Mouse (Mus musculus) left cerebral cortex, adult 11 months (tissue): Measurements from ENCODE around the gene Sv2b.
"Not testable (repeated sequence)": the region's sequence is repeated elsewhere in the genome, so short reads cannot be mapped to it uniquely, and the experiment has no call there.

Source experiments
- DNase-seq: peaks from one replicate; pipeline ENCODE4 v3.0.0; 2022; ENCODE audit warnings: low spot score

Sv2b gene

GRCm38 (mm10) chr7:75209221-75209641 lies 99.8 kb downstream of the Sv2b start:
- peak; percentile 39 for DNase-seq

- no peak for DNase-seq
These were observed 101.0 kb downstream of the Sv2b start for GRCm38 (mm10) chr7:75207965-75208644.

- DNase-seq = no peak
These were observed 102.4 kb downstream of the Sv2b start for GRCm38 (mm10) chr7:75206671-75207070.

GRCm38 (mm10) chr7:75205386-75205785 lies 103.7 kb downstream of the Sv2b start:
- no peak for DNase-seq

- not testable (repeated sequence) for DNase-seq
These were observed 114.2 kb downstream of the Sv2b start for GRCm38 (mm10) chr7:75194919-75195230.

GRCm38 (mm10) chr7:75194158-75194918 lies 114.7 kb downstream of the Sv2b start:
- no peak for DNase-seq

- DNase-seq = no peak
These were observed 118.9 kb downstream of the Sv2b start for GRCm38 (mm10) chr7:75190192-75190591.

- no peak for DNase-seq
These were observed 134.0 kb downstream of the Sv2b start for GRCm38 (mm10) chr7:75175042-75175441.

- DNase-seq = no peak
These were observed 141.6 kb downstream of the Sv2b start for GRCm38 (mm10) chr7:75167481-75167880.

GRCm38 (mm10) chr7:75147174-75147573 lies 161.9 kb downstream of the Sv2b start:
- DNase-seq = no peak

- DNase-seq = no peak
These were observed 166.3 kb downstream of the Sv2b start for GRCm38 (mm10) chr7:75142800-75143199.

- DNase-seq = no peak
These were observed 167.0 kb downstream of the Sv2b start for GRCm38 (mm10) chr7:75141919-75142700.

GRCm38 (mm10) chr7:75139306-75139705 lies 169.8 kb downstream of the Sv2b start:
- no peak for DNase-seq

GRCm38 (mm10) chr7:75134710-75135617 lies 174.1 kb downstream of the Sv2b start:
- peak; percentile 24 for DNase-seq

GRCm38 (mm10) chr7:75128036-75128435 lies 181.0 kb downstream of the Sv2b start:
- no peak for DNase-seq

GRCm38 (mm10) chr7:75124067-75124466 lies 185.0 kb downstream of the Sv2b start:
- DNase-seq = no peak

GRCm38 (mm10) chr7:75118022-75118673 lies 190.9 kb downstream of the Sv2b start:
- peak; percentile 39 for DNase-seq

GRCm38 (mm10) chr7:75110689-75111088 lies 198.4 kb downstream of the Sv2b start:
- peak; percentile 50 for DNase-seq

GRCm38 (mm10) chr7:75107441-75107840 lies 201.6 kb downstream of the Sv2b start:
- no peak for DNase-seq

- no peak for DNase-seq
These were observed 205.2 kb downstream of the Sv2b start for GRCm38 (mm10) chr7:75103900-75104299.
